Comparison of ENCODE assay signal across 33 mouse cellular contexts in the genomic region with DNA sequence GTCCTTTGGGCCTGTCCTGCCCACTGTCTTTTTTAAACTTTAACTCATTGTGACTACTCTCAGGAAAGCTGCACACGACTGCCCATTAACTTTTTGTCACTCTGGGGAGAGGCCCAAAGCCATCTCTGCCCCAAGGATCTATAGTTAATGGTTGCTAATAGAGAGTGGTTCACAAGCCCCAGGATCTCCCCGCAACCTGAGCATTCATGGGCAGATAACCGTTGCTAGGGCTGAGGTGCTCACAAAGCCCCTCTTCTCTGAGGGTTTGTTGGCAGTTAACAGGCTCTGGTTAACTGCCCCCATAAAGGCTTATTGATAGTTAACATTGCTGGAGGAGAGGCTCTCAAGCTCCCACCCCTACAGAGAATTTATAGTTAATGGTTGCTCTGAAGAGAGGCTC. TPM values are rescaled to one million over a fixed set of nuclear protein-coding genes. Genes with fewer than 3 reads are reported as not detected.
"Had no signal": no experiment of that assay in that cellular context is flagged by ENCODE, and none has a peak within 500 bp of the region (broad histone marks: within the 10 kb centered on the region; RNA-seq: fewer than 3 reads in every experiment).

No protein-coding gene starts in this region.

- H3K27ac ChIP-seq: limb, embryonic 10.5 days; limb, embryonic 12.5 days; limb, embryonic 13.5 days; limb, embryonic 15.5 days; liver, embryonic 12.5 days; liver, embryonic 13.5 days; liver, embryonic 14.5 days; liver, embryonic 15.5 days; lung, embryonic 15.5 days; macrophage; midbrain, embryonic 10.5 days; midbrain, embryonic 12.5 days; midbrain, embryonic 13.5 days; midbrain, embryonic 15.5 days had no signal

- DNase-seq: left cerebral cortex, postnatal 4 days; liver; liver, embryonic 13.5 days; liver, postnatal 0 days; lung, adult 18-20 months; lung, adult 2 months; lung, embryonic 14.5 days; lung, postnatal 10 days; lung, postnatal 14 days; lung, postnatal 36 days; lung, postnatal 4 days; midbrain, embryonic 14.5 days had no signal

- H3K9me3 ChIP-seq: limb, embryonic 10.5 days; limb, embryonic 12.5 days; limb, embryonic 13.5 days; limb, embryonic 15.5 days; liver, embryonic 12.5 days; liver, embryonic 13.5 days; liver, embryonic 15.5 days; lung, embryonic 15.5 days; midbrain, embryonic 10.5 days; midbrain, embryonic 12.5 days; midbrain, embryonic 13.5 days; midbrain, embryonic 15.5 days had no signal

- H3K4me3 ChIP-seq: limb, embryonic 10.5 days; limb, embryonic 12.5 days; limb, embryonic 13.5 days; limb, embryonic 15.5 days; liver, embryonic 12.5 days; liver, embryonic 13.5 days; liver, embryonic 15.5 days; lung, embryonic 15.5 days; megakaryocyte, embryonic 14.5 days; midbrain, embryonic 10.5 days; midbrain, embryonic 12.5 days; midbrain, embryonic 13.5 days; midbrain, embryonic 15.5 days; myocyte had no signal

- H3K36me3 ChIP-seq: limb, embryonic 10.5 days; midbrain, embryonic 15.5 days had no signal

RNA-seq across cellular contexts. Expression of gene Gng4, which starts 3.6 kb away (rescaled TPM):
- total RNA-seq: liver, adult 2 months; megakaryocyte progenitor cell, adult 5-6 weeks; megakaryocyte, adult 5-6 weeks; megakaryocyte-erythroid progenitor cell, adult 5-6 weeks; monocyte, adult 5-6 weeks had no signal
- polyA plus RNA-seq: liver, adult 2 months; liver, embryonic 11.5 days; liver, embryonic 12.5 days; liver, postnatal 0 days had no signal
